Mouse (Mus musculus): Measurements from ENCODE around the gene Dscam. TPM values are rescaled to one million over a fixed set of nuclear protein-coding genes. Genes with fewer than 3 reads are reported as not detected.

Gene Dscam
- polyA plus RNA-seq, 1 experiment from 2014 or later: 0.03 TPM

DNA sequence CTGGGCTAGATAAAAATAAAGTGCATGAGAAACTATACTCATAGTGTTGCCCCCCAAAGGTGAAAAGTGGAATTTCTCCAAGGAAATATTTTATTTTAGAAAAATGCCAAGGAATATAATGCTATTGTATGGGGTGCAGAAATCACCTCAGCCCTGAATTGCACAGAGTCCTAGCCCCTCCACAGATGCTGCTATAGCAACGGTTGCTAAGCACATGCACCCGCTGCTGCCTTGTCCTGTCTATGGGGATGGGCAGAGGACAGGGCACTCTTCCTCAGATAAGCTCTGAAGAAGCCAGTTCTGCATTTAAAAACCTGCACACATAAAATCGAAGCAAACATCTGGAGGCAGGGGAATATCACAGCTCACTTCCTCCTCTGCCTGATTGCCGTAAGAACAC is 315.5 kb downstream of the Dscam start:
- no peak for DNase-seq
- no peaks in the 10 kb centered on the region for H3K36me3 ChIP-seq
- no peak overlapping the region for H3K4me2 ChIP-seq
- H3K9ac ChIP-seq: no peak overlapping the region
- ATAC-seq (ENCODE audit: low read depth): no peak
- no peak overlapping the region for H3K27ac ChIP-seq
- H3K4me3 ChIP-seq (replicated peaks): no peak overlapping the region
- H3K4me1 ChIP-seq (replicated peaks): no peaks in the 10 kb centered on the region
- H3K9me3 ChIP-seq (replicated peaks): no peaks in the 10 kb centered on the region
- H3K27me3 ChIP-seq: no peaks in the 10 kb centered on the region
- 44% methylated on average over 4 of the region's 4 CpGs for WGBS (ENCODE audit: insufficient replicate concordance)

GRCm38 (mm10) chr16:96852383-96852782 is 318.2 kb downstream of the Dscam start:
- Histone ChIP-seq H3K27me3 (no peaks in the 10 kb centered on the region), H3K36me3 (no peaks in the 10 kb centered on the region), H3K4me2 (no peak overlapping the region), H3K4me1 (replicated peaks) (no peaks in the 10 kb centered on the region), H3K9me3 (replicated peaks) (no peaks in the 10 kb centered on the region), H3K4me3 (replicated peaks) (no peak overlapping the region), H3K9ac (no peak overlapping the region), H3K27ac (no peak overlapping the region)
- ATAC-seq (ENCODE audit: low read depth) (no peak; the same call in 1 of the 2 replicates), DNase-seq (no peak)
- WGBS (ENCODE audit: insufficient replicate concordance): 17% methylated on average over 4 of the region's 4 CpGs

DNA sequence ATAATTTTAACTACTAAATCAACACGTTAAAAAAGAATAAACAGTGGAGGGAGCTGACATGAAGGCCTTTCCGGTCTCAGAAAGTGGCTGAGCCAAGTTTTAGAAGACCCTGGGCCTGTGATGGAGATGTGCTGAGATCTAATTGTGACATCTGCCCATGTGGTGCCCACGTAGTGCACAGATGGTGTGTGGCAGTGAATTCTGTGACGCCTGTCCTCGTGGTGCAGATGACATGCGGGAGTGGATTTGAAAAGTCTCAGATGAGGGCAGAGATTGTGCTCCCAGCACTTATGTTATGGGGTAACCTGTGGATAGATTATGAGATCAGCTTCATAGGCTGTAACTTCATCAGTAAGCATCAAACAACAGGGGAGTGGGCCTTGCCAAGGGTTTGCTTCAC is 321.6 kb downstream of the Dscam start:
- DNase-seq (no peak), ATAC-seq (ENCODE audit: low read depth) (no peak)
- WGBS (ENCODE audit: insufficient replicate concordance): 70% methylated on average over 6 of the region's 6 CpGs

DNA sequence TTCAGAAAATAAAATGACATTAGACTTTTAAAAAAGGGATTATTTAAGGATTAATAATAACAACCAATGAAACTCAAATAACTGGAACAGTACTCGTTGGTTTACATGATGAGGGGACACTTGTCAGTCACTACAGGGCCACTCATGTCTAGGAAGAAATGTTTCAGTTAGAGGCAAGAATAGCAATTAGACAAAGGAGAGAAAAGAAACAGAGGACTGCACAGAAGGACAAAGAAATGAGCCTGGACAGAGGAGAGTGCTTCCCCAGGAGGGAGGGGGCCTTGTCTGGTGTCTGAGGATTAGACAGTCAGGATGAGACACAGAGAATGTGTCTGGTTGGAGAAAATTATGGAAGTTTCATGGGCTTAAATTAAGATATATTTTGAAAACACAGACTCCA is 324.0 kb downstream of the Dscam start:
- no peak overlapping the region for H3K4me3 ChIP-seq (replicated peaks)
- no peak for ATAC-seq (ENCODE audit: low read depth)
- WGBS (ENCODE audit: insufficient replicate concordance): 51% methylated on average over 1 of the region's 1 CpGs

More for the DNA sequence above, 321.6 kb downstream of the Dscam start:
- Histone ChIP-seq H3K4me3 (replicated peaks) (no peak overlapping the region), H3K9ac (no peak overlapping the region), H3K36me3 (no peaks in the 10 kb centered on the region), H3K9me3 (replicated peaks) (no peaks in the 10 kb centered on the region), H3K27ac (no peak overlapping the region), H3K4me1 (replicated peaks) (no peaks in the 10 kb centered on the region), H3K4me2 (no peak overlapping the region), H3K27me3 (no peaks in the 10 kb centered on the region)

DNA sequence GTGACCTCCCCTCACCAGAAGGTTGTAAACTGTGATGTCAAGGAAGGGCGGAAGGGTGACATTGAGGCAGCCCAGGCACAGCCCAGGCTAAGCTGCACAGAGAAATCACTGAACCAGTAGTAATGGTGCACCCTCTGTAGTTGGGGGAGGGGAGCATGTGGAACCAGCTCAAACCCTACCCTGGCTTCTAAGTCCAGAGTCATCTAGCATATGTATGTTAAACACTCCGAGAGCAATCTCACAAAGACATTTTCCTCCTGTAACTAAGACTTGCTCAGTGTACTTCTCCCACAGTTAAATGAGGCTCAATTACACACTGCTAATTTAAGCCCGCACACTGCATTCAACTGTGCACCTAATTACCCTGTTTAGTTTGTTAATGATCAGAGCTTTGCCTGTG is 324.4 kb downstream of the Dscam start:
- ATAC-seq (ENCODE audit: low read depth) (no peak), DNase-seq (no peak)
- no peak overlapping the region for H3K9ac ChIP-seq
- WGBS (ENCODE audit: insufficient replicate concordance): 64% methylated on average over 3 of the region's 3 CpGs
- H3K4me2 ChIP-seq: no peak overlapping the region
- no peaks in the 10 kb centered on the region for H3K9me3 ChIP-seq (replicated peaks)
- H3K4me1 ChIP-seq (replicated peaks): no peaks in the 10 kb centered on the region
- no peaks in the 10 kb centered on the region for H3K27me3 ChIP-seq
- no peak overlapping the region for H3K27ac ChIP-seq
- H3K36me3 ChIP-seq: no peaks in the 10 kb centered on the region
- H3K4me3 ChIP-seq (replicated peaks): no peak overlapping the region

More for the DNA sequence above, 324.0 kb downstream of the Dscam start:
- no peaks in the 10 kb centered on the region for H3K36me3 ChIP-seq
- H3K9ac ChIP-seq: no peak overlapping the region
- DNase-seq: no peak
- H3K27me3 ChIP-seq: no peaks in the 10 kb centered on the region
- H3K4me2 ChIP-seq: no peak overlapping the region
- H3K4me1 ChIP-seq (replicated peaks): no peaks in the 10 kb centered on the region
- H3K27ac ChIP-seq: no peak overlapping the region
- H3K9me3 ChIP-seq (replicated peaks): no peaks in the 10 kb centered on the region

DNA sequence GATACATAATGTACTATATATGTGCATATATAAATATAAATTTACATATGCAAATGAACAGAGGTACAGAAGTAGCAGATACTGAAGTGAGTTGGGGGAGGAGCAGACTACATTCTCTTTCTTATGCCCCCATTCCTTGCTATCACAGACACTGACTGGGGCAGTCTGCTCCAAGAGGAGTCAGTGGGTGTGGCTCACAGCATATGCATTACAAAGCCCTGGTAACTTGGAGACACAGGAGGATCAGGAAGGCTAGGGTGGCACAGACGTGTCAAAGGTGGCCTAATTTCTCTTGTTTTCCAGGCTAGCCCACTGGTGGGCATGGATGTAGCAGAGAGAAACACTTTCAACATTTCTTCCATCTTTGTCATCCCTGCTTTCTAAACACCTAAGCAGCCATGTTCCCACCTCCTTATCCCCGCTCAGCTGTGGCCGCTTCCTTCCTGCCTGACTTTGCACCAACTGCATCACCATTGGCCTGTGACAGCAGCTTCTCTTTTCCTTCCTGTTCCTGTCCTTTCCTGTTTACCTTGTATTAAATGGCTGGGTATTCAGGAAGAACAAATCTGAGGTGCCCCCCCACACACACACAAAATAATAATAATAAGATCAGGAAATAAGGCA is 325.0 kb downstream of the Dscam start:
- Histone ChIP-seq H3K4me3 (replicated peaks) (no peak overlapping the region), H3K36me3 (no peaks in the 10 kb centered on the region), H3K9ac (no peak overlapping the region), H3K9me3 (replicated peaks) (no peaks in the 10 kb centered on the region), H3K4me1 (replicated peaks) (no peaks in the 10 kb centered on the region), H3K4me2 (no peak overlapping the region), H3K27ac (no peak overlapping the region), H3K27me3 (no peaks in the 10 kb centered on the region)
- DNase-seq (no peak), ATAC-seq (ENCODE audit: low read depth) (no peak)
- WGBS (ENCODE audit: insufficient replicate concordance): 45% methylated on average over 3 of the region's 3 CpGs

- Histone ChIP-seq H3K9ac (no peak overlapping the region), H3K27ac (no peak overlapping the region), H3K9me3 (replicated peaks) (no peaks in the 10 kb centered on the region), H3K36me3 (no peaks in the 10 kb centered on the region), H3K27me3 (no peaks in the 10 kb centered on the region), H3K4me3 (replicated peaks) (no peak overlapping the region), H3K4me1 (replicated peaks) (no peaks in the 10 kb centered on the region), H3K4me2 (no peak overlapping the region)
- no peak for ATAC-seq (ENCODE audit: low read depth)
- DNase-seq: no peak
- 70% methylated on average over 9 of the region's 9 CpGs for WGBS (ENCODE audit: insufficient replicate concordance)
Observed at GRCm38 (mm10) chr16:96843691-96844400, 326.7 kb downstream of the Dscam start.

DNA sequence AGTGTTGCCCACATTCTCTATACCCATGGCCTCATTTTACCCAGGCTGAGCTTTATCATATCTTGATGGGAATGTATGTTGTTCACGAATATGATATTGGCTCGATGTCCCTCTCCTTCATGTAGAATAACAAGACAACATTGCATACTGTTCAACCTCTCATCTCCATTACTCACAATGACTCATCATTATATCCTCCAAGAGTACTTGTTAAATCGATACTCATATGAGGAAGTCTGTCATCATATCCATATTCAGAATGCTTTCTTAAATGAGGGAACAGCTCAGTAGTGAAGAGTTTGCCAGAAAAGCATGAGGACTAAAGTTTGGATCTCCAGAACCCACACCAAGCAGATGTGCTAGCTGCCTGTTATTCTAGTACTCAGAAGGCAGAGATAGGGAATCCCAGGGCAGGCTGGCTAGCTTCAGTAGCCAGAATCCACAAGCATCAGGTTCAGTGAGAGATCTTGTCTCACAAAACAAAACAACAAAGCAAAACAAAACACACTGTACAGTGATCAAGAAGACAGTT is 327.7 kb downstream of the Dscam start:
- WGBS (ENCODE audit: insufficient replicate concordance): 61% methylated on average over 3 of the region's 3 CpGs
- H3K4me2 ChIP-seq: no peak overlapping the region
- no peaks in the 10 kb centered on the region for H3K4me1 ChIP-seq (replicated peaks)
- no peaks in the 10 kb centered on the region for H3K36me3 ChIP-seq
- H3K27ac ChIP-seq: no peak overlapping the region
- no peaks in the 10 kb centered on the region for H3K9me3 ChIP-seq (replicated peaks)
- H3K9ac ChIP-seq: no peak overlapping the region
- DNase-seq (no peak), ATAC-seq (ENCODE audit: low read depth) (no peak)
- no peaks in the 10 kb centered on the region for H3K27me3 ChIP-seq
- H3K4me3 ChIP-seq (replicated peaks): no peak overlapping the region

GRCm38 (mm10) chr16:96819649-96820048 is 350.9 kb downstream of the Dscam start:
- H3K4me1 ChIP-seq (replicated peaks): no peaks in the 10 kb centered on the region
- H3K4me3 ChIP-seq (replicated peaks): no peak overlapping the region
- ATAC-seq (ENCODE audit: low read depth) (no peak; the same call in 1 of the 2 replicates), DNase-seq (peak; percentile 23)
- no peaks in the 10 kb centered on the region for H3K36me3 ChIP-seq
- H3K4me2 ChIP-seq: no peak overlapping the region
- no peak overlapping the region for H3K9ac ChIP-seq
- H3K27ac ChIP-seq: no peak overlapping the region
- no peaks in the 10 kb centered on the region for H3K9me3 ChIP-seq (replicated peaks)
- H3K27me3 ChIP-seq: 0 out of 2 replicates have a peak, but pooled peaks cover 6% of the 10 kb centered on the region
- 20% methylated on average over 16 of the region's 16 CpGs for WGBS (ENCODE audit: insufficient replicate concordance)

DNA sequence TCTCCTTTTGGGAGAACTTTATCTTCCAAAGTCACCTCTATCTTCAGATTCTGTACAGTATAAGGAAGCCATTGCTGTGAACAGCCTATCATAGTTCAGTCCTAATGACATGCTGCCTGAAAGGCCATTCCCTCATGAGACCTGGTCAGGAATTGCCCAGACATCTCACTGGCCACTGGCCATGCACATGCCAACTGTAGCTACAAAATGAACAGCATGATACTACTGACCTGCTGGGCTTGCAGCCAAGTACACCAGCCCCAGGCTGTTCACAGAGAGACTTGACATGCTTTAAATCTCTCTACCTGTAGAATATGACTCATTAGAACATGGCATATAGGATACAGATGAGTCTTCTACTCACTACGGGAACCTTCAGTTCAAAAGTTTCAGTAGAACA is 364.3 kb downstream of the Dscam start:
- DNase-seq (no peak), ATAC-seq (ENCODE audit: low read depth) (no peak)
- no peak overlapping the region for H3K4me2 ChIP-seq
- H3K9ac ChIP-seq: no peak overlapping the region
- no peaks in the 10 kb centered on the region for H3K9me3 ChIP-seq (replicated peaks)
- no peak overlapping the region for H3K4me3 ChIP-seq (replicated peaks)
- WGBS (ENCODE audit: insufficient replicate concordance): 61% methylated on average over 1 of the region's 1 CpGs
- no peaks in the 10 kb centered on the region for H3K4me1 ChIP-seq (replicated peaks)
- no peaks in the 10 kb centered on the region for H3K36me3 ChIP-seq
- H3K27ac ChIP-seq: no peak overlapping the region
- H3K27me3 ChIP-seq: no peaks in the 10 kb centered on the region

GRCm38 (mm10) chr16:96802636-96803035 is 367.9 kb downstream of the Dscam start:
- Histone ChIP-seq H3K4me3 (replicated peaks) (no peak overlapping the region), H3K4me2 (no peak overlapping the region), H3K9ac (no peak overlapping the region), H3K27ac (no peak overlapping the region), H3K4me1 (replicated peaks) (no peaks in the 10 kb centered on the region), H3K36me3 (no peaks in the 10 kb centered on the region), H3K27me3 (no peaks in the 10 kb centered on the region), H3K9me3 (replicated peaks) (no peaks in the 10 kb centered on the region)
- 70% methylated on average over 2 of the region's 2 CpGs for WGBS (ENCODE audit: insufficient replicate concordance)
- ATAC-seq (ENCODE audit: low read depth) (no peak), DNase-seq (no peak)
